Mouse (Mus musculus): ENCODE results near the gene Rpl26.
"Not testable (repeated sequence)": the region's sequence is repeated elsewhere in the genome, so short reads cannot be mapped to it uniquely, and the experiment has no call there.

Gene Rpl26

DNA sequence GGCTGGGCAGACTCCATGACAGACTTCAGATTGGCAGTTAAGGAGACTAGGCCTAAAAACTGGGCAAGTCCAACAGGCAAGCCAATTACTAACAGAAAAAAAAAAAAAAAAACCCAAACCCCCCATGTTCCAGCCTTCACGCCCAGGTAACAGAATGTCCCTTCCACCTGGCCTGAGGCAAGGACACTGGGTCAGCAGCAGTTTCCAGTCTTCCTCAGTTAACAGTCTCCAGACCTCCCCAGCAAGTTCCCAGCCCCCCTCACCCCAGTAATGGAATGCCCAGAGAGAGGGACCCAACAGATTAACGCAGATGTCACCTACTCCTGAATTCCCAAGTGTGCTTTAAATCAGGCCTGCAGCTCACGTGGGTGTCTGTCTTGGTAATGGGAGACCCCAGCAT lies 21.8 kb downstream of the Rpl26 start:
- no peak for DNase-seq (ENCODE audit: low spot score)

DNA sequence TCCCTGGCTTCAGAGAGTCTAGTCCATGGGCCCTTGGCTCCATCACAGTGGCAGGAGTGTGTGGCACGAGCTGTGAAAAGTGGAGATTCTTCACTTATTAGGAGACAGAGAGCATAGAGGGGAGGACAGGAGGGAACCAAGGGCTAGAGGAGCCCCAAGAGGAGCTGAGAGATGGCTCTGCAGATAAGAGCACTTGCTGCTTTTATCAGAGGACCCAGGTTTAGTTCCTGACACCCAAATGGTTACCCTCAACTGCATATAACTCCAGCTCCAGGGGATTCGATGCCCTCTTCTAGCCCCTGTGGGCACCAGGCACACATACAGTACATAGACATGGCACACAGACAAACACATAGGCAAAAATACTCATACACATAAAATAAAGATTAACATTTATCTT lies 23.4 kb downstream of the Rpl26 start:
- no peak for DNase-seq (ENCODE audit: low spot score)

DNA sequence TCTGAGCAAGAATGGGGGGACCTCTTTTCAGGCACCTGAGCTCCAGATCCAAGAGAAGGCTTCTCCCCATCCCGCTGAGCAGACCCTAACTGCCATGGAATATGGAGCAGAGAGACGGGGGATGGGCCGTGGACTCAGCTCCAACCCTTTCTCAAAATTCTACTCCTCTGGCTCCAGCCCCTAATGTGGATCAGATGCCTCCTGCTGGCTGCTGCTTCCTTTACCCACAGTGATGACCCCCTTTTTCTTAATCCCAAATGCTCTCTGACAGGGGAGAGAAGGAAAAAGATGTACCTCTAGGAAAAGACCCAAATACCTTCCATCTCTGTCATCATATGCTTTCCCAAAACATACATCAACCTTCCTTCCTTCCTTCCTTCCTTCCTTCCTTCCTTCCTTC lies 25.6 kb downstream of the Rpl26 start, which contains the start of gene Odf4:
TSS of gene Odf4 (minus strand) at position 101 of the 400 bp plus-strand sequence.
- DNase-seq (ENCODE audit: low spot score), result no peak

DNA sequence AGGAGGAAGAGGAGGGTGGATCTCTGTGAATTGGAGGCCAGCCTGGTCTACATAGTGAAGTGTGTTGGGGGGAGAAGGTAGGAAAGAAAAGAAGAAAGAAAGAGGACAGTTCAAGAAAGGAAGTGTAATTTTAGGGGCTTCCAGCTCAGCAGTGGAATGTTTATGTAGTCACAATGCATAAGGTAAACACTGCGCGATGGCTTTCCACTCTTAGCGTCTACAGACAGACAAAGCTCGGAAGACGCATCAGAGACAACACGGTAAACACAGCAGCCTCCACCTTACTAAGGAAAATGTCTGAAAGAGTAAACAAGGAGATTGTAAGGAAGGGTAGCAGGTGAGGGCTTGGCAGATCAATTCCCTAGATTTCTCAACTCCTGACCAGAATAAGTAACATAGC lies 28.6 kb downstream of the Rpl26 start:
- DNase-seq (ENCODE audit: low spot score), result no peak

DNA sequence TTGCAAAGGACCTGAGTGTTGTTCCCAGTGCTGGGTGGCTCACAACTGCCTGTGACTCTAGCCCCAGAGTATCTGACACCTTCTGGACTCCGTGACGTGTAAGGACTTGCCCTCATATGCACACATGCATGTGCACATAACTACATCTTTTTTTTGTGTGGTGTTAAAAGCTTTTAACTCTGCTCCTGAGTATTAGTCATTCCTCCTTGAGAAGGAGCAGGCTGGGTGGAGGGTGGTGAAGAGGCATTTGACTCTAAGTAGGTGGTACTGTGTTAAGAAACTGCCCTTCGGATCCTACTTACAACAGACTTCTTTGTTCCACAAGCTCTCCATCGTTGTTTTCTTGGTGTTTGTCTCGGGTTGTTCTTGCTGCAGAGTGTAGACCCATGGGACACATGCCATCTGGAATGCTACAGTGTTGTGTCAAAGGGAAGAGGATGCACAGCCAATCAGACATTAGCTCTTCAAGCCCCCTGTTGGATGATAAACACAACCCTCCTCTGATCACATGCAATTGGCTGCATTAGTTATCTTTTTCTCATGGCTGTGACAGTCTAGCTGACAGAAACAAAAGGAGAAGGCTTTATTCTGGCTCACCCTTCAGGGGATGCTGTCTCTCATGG lies 32.6 kb downstream of the Rpl26 start:
- DNase-seq (ENCODE audit: low spot score), result no peak

DNA sequence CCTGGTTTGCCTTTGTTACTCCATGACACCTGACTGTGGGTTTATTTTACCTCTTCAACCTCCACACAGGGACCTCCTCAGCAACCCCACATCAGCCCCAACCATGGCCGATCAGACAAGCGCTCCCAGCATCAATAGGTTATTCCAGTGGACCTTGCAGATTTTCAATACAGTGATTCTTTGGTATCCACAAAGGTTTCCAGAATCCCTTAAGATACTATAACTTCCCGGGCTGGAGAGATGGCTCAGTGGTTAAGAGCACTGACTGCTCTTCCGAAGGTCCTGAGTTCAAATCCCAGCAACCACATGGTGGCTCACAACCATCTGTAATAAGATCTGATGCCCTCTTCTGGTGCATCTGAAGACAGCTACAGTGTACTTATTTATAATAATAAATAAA lies 35.6 kb downstream of the Rpl26 start:
- not testable (repeated sequence) for DNase-seq (ENCODE audit: low spot score)

DNA sequence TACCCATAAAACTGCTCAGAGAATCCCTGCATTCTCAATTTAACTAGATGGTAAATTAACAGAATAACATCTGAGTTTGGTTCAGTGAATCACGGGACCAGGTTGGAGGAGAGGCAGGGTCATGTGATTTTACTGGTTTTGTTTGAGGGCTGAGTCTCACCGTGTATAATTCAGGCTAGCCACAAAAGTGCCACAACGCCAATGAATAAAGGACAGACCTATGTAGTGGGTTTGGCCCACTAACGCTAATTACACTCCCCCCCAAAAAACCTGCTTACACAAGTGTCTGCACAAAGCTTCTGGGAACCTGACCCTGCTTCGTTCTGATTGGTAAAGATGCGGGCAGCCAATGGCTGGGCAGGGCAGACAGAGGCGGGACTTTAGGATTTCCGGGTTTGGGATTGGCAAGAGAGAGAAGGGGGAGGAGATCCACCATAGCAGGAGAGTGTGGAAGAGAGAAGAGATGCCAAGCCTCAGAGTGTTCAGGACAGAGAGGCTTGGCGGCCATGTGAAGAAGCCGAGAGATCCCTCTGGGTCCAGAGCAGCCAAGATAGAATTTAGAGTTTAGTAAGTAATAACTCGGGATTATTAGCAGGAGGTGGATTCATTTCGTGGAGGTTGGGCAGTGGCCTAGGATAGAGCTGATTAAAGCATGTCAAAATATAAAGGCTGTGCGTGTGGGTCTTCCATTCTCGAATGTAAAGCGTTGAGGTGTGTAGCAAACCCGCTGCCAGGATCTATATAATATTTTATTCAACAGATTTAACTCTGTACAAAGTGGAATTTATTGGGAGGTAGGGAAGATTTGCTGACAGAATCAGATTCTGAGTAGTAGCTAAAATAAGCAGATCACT lies 38.3 kb downstream of the Rpl26 start:
- DNase-seq (ENCODE audit: low spot score), result peak; percentile 58

DNA sequence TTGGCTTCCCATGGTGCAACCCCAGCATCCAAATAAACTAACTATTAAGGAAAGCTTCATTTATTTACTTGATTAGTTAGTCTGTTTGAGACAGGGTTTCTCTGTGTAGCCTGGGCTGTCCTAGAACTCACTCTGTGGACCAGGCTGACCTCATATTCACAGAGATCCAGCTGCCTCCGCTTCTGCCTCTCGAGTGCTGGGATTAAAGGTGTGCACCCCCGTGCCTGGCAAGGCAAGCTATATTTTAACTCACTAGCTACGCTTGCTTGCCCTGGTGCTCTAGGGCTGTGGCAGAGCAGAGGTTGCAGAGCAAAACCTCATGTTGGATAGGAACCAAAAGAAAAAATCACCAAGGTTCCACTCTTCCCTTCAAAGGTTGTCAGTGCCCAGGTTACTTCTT lies 39.1 kb downstream of the Rpl26 start:
- no peak for DNase-seq (ENCODE audit: low spot score)

DNA sequence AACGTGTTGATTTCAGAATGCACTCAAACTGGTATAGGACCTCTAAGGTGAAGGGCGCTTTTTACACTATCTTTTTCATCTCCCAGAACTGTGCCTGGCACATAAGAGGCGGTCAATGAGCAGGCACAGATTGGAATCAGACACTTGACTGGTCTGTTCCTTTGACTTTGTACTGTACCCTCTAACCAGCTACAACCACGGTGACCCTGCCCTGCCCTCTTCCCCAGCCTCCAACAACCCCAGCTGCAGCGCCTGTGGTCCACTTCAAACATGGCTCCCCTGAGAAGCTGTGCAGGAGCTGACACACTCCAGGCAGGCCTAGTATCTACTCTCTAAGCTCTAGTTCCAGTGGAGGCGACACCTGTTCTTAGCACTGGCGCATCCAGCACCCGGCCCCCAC lies 41.3 kb downstream of the Rpl26 start:
- DNase-seq (ENCODE audit: low spot score), result no peak

DNA sequence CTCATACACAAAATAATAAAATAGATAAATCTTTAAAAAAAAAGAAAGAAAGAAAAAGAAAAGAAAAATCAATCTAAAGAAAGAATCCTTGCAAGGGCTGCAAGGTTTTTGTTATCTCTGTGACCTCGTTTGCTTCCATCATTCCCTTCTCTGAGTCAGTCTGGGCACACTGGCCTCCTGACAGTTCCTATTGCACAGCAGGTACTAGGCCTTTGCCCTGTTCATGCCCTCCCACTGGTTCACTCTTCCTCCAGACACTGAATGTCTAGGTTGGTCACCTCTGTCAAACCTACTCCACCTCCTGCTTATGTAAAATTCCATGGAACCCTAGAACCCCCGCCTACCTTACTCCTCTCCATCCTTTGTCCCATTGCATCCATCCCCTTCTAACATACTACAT lies 43.9 kb downstream of the Rpl26 start:
- no peak for DNase-seq (ENCODE audit: low spot score)

DNA sequence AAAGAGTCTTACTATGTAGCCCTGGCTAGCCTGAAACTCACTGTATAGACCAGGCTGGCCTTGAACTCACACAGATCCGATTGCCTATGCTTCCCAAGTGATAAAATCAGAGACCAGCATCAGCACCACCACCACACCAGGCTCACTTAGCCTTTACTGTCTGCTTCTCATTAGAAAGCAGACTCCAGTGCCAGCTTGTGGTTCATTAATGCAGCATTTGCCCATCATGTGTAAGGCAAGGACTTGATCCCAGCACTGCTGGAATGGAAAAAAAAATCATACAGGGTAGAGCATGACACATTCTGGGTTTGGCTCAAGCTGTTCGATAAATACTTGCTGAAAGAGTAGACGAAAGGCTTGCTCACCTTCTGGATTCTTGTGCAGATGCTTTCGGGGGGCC lies 44.6 kb downstream of the Rpl26 start:
- DNase-seq (ENCODE audit: low spot score), result no peak

DNA sequence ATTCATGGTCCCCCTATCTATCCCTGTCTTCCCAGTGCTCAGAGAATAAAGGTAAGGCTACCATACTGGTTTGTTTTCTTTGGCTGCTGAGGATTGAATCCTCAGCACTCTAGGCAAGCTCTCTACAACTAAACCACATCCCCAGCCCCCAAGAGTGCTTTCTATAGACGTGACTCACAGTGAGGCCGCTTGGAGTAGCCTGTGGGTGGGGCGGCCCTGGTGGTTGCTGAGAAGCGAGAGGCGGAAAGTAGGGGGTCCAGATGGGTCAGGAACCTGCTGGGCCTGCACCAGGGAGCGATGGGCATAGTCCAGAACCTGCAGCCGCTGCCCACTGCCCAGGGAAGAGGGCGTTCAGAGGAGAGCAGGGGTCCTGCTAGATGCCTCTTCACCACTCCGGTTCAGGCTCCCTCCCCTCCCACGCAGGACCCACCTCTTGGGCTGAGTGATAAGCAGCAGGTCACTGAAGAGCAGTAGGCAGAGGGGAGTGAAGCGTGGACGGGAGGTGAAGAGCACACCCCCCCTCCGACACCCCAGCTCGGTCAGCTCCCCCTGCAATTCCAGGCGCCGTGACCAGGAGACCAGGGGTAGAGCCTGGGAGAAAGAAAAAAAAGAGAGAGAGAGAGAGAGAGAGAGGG lies 45.5 kb downstream of the Rpl26 start:
- DNase-seq (ENCODE audit: low spot score), result no peak

DNA sequence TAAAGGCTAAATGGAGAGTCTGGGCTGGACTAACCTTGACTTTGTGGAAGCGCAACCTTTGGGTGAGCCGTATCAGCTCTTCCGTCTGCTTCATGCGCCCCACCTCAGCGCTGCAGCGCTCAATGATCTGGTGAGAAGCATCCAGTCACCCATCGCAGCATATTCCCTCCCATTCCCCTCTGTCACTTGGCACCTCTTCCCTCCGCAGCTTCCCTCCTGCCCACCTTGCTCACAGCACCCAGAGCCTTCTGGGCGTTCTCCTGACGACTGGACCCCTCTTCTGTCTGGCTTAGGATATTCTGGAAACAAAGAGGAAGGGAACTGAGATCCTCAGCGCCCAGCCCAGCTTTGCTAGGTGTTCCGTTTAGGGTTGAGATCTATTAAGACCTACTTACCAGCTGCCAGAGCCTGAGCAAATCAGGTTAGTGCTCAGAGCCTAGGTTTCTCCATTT lies 46.2 kb downstream of the Rpl26 start:
- DNase-seq (ENCODE audit: low spot score), result no peak

DNA sequence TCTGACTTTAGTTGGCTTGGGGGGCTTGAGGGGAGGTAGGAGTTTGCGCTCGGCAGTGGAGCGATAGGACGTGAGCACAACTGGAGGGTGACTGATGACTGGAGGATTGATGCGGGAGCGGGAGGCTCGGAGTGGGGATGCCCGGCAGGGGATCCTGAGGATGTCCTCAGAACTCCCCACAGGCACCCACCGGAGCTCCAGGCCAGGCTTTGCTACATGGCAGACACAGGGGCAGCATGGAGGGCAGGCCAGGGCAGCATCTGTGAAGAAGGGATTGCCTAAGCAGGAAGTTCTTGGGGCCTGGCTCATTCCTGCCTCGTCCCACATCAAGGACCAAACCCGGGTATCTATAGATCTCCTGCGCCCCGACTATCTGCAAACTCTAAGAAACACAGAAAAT lies 52.5 kb downstream of the Rpl26 start:
- DNase-seq (ENCODE audit: low spot score), result no peak

DNA sequence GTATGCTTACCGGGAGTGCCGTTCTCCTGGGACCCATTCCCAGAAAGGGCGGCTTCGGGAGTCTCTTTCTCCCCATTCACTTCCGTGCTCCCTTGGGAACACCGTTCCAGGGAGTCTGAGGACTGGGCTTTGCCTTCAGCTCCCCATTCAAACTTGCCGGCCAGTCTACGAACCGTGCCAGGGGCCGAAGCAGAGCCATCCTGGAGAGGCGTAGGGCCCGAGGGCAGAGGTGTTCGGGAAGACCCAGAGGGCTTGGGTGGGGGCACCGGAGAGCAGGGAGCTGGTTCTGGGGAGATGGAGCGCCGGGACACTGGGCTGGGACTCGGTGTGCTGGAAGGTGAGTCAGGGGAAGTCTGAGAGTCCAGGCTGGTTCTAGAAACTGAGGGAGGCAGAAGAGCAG lies 53.0 kb downstream of the Rpl26 start:
- DNase-seq (ENCODE audit: low spot score), result no peak

DNA sequence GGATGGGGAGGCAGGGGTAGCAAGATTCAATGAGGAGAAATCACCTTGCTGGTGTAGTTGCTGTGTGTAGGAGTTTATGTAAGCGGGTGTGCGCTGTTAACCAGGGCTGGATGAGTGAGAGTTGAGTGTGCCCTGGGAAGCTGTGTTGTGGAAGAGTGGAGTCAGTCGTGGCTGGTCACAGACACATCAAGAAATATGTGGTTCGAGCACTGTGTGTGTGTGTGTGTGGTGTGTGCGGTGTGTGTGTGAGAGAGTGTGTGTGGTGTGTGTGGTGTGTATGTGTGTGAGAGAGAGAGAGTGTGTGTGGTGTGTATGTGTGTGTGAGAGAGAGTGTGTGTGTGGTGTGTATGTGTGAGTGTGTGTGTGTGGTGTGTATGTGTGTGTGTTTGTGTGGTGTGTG lies 54.1 kb downstream of the Rpl26 start:
- no peak for DNase-seq (ENCODE audit: low spot score)

DNA sequence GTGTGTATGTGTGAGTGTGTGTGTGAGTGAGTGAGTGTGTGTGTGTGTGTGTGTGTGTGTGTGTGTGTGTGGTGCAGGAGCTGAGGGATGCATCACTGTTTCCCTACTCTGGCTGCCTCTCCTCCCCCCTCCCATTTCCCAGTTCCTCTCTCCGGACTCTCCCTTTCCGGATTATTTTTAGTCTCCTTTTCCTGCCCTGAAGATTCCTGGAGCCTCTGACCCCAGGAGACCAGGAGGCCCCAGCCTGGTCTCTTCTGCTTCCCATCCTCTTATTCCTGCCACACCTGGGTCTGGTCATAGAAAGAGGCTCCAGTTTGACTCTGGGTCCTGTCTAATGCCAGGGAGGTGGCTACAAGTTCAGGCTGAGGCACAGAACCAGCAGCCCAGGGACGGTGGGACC lies 54.7 kb downstream of the Rpl26 start:
- DNase-seq (ENCODE audit: low spot score), result no peak

Data from ovary, postnatal 10 days (tissue).